Mouse (Mus musculus): ENCODE results near the gene Sult1a1. TPM values are rescaled to one million over a fixed set of nuclear protein-coding genes. Genes with fewer than 3 reads are reported as not detected.

Sult1a1 gene
- 1.2 to 4.9 TPM in 2 of 3 replicates, not detected in the other for total RNA-seq (2017)

DNA sequence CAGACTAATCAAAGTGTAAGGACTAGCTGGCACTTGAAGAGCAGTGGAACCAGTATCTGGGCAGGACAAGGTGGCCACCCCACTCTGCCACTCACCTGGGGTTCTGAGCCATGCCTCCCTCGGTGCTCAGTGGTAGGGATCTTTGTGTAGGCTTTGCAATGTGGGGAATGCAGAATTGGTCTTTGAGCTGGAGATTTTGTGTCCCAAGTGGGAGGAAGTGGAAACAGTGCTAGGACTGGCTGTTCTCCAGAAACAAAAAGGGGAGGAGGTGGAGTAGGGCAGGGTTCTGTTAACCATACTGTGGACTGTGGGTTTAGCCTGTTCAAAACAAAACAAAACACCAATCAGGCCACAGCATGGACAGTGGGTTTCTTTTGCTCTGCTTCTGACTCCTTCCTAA is at the start of gene Sult1a1:
TSS of gene Sult1a1 (minus strand) at position 226 of the 400 bp plus-strand sequence.
- ATAC-seq (replicated peaks; ENCODE audit: insufficient number of reproducible peaks, low FRiP score, low TSS enrichment, poor library complexity, severe bottlenecking), result no peak

DNA sequence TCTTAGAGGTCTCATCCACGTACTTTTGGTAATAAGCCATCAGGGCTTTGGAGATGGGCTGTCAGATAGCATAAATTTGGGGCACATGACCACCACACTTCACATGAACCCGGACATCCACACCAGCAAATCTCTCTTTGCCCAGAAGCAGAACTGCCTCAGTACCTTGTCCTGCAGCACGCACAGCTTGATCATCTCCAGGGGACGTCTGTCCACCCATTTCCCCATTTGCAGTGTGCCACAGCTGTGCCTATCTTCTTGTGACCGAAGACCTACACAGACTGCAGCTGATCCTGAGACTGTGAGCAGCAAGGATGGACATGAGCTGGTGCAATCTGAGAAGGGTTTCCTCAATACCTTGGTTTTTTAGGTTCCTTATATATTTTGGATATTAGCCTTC is 49.4 kb upstream of the Sult1a1 start:
- ATAC-seq (replicated peaks; ENCODE audit: insufficient number of reproducible peaks, low FRiP score, low TSS enrichment, poor library complexity, severe bottlenecking), result peak; percentile 89

DNA sequence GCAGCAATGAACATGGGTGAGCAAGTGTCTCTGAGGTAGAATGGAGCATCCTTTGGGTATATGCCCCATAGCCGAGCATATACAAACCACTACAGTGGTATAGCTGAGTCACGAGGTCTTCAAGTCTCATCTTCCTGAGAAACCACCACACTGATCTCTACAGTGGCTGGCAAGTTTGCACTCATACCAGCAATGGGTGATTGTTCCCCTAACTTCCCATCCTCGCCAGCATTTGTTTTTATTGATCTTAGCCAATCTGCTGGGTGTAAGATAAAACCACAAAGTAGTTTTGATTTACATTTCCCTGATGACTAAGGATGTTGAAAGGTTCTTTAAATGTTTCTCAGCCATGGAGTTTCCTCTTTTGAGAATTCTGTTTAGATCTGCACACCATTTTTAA is 48.8 kb upstream of the Sult1a1 start:
- peak; percentile 81 for ATAC-seq (replicated peaks; ENCODE audit: insufficient number of reproducible peaks, low FRiP score, low TSS enrichment, poor library complexity, severe bottlenecking)

DNA sequence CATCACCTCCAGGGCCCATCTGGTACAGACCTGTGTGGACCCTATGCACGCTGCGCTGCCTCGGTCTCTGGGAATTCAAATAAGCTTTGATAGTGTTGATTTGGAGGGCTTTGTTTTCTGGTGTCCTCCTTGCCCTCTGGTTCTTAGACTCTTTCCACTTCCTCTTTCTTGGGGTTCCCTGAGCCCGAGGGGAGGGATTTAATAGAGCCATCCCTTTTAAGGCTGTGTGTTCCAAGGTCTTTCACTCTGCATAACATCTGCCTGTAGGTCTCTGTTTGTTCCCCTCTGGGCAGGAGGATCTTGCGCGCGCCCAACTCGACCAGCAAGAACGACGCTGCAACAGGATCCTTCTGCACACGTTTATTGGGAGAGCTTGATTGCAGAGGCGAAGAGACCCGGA is 45.4 kb upstream of the Sult1a1 start:
- ATAC-seq (replicated peaks; ENCODE audit: insufficient number of reproducible peaks, low FRiP score, low TSS enrichment, poor library complexity, severe bottlenecking), result peak; percentile 73

DNA sequence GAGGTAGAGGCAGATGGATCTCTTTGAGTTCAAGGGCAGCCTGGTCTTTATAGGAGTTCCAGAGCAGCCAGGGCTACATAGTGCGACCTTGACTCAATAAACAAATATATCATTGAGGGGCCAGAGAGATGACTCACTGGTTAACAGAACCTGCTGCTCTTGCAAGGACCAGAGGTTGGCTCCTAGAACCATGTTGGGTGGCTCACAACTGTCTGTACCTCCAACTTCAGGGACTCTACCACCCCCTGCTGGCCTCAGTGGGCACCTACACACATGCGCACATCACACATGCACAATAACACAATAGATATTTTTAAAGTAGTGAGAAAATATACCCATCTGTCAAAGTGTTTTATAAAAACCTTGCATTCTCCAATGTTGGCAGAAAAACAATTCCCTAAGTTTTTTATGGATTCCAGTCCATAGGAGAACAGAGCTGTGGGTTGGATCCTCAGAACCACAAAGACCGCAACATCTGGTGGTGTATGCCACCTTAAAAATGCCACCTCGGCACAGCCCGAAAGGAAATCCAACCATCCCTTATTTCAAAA is 42.6 kb upstream of the Sult1a1 start:
- ATAC-seq (replicated peaks; ENCODE audit: insufficient number of reproducible peaks, low FRiP score, low TSS enrichment, poor library complexity, severe bottlenecking), result no peak

DNA sequence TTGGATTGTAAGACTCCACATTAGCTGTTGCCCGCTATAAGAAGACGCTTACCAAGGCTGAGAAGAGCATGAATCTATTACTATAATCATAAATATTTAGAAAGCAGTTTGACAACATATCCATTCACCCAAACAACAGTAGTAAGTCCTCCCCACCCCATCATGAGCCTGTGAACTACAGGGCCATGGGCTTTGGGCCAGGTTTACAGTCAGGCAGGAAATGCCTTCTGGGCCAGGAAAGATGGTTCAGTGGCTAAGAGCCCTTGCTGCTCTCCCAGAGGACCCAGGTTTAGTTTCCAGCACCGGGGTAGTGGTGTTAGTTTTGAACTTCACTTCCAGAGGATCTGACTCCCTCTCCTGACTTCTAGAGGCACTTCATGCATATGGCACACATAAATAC is 41.3 kb upstream of the Sult1a1 start:
- ATAC-seq (replicated peaks; ENCODE audit: insufficient number of reproducible peaks, low FRiP score, low TSS enrichment, poor library complexity, severe bottlenecking), result no peak

DNA sequence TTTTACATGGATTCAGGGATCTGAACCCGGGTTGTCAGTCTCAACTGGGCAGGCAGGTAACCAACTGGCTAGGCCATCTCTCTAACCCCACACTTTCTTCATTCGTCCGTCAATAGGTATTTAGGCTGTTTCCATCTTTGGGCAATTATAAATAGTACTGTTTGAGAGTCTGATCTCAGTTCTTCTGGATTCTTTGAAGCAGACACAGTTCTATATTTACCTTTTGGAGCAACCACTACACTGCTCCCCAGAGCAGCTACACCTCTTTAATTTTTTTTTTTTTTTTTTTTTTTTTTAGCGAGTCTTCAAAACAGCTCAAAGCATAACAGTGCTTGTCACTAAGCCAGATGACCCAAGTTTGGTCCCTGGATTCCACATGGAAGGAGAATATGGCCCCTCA is 39.4 kb upstream of the Sult1a1 start:
- ATAC-seq (replicated peaks; ENCODE audit: insufficient number of reproducible peaks, low FRiP score, low TSS enrichment, poor library complexity, severe bottlenecking), result no peak

DNA sequence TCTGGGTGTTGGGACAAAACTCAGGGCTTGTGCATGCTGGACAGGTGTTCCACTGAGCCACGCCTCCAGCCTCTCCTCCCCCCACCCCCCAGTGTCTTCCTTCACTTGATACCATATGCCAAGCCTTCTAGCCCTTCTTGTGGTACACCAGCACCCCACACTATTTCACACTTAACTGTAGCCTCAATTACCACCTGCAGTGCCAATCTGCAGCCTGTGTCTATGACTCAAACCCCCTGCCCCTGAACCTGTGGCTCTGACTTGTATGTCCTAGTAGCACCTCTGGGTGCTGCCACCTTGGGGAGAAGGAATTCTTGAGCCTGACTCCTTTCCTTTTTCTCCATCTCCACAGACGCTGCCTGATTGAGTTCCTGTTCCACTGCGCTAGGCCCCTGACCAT is 35.7 kb upstream of the Sult1a1 start:
- no peak for ATAC-seq (replicated peaks; ENCODE audit: insufficient number of reproducible peaks, low FRiP score, low TSS enrichment, poor library complexity, severe bottlenecking)

DNA sequence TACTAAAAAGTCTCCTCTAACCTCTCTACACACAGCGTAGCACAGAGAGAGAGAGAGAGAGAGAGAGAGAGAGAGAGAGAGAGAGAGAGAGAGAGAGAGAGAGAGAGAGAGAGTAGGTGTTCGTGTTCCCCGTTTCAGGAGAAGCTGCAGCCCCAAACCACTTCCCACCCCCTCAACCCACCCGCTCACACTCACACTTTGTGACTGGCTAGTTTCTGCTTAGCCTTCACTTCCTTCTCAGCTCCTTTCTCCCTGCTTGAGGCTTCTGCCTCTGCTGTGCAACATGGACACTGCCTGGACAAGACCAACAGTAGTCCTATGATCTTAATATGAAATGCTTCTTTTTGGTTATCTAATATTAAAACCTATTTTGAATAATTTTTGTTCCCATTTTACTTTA is 34.0 kb upstream of the Sult1a1 start:
- no peak for ATAC-seq (replicated peaks; ENCODE audit: insufficient number of reproducible peaks, low FRiP score, low TSS enrichment, poor library complexity, severe bottlenecking)

DNA sequence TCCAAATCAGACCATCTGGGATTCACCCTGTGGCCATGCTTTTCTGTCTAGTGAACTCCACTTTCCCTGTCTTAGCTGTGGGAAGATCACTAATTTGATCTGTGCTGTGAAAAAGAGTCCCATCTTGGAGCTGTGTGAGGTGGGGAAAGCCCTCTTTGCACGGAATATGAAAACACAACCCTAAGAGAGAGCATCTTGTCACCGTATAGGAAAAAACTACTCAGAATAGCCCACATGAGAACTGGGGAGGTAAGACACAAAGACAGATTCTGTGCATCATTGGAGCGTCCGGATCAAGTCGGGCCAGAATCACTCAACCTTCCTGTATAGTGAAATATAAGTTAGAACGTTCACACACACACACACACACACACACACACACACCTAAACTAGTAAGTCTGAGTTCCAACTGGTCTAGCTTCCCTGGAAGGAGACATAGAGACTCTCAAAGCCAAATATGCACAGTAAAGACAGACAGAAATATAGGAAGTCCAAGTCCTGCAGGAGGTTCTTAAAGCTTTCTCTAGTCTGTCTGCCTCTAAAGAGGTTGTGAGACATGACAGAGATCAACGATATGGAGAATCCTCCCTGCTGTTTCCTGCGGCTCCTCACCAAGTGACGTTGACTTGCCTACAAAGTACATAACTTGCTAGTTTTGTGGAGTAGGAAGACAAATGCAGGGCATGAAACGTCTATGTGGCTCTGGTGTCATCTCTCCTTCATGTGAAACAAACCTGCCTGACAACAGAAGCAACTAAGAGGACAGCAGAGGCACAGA is 32.1 kb upstream of the Sult1a1 start:
- ATAC-seq (replicated peaks; ENCODE audit: insufficient number of reproducible peaks, low FRiP score, low TSS enrichment, poor library complexity, severe bottlenecking), result no peak

DNA sequence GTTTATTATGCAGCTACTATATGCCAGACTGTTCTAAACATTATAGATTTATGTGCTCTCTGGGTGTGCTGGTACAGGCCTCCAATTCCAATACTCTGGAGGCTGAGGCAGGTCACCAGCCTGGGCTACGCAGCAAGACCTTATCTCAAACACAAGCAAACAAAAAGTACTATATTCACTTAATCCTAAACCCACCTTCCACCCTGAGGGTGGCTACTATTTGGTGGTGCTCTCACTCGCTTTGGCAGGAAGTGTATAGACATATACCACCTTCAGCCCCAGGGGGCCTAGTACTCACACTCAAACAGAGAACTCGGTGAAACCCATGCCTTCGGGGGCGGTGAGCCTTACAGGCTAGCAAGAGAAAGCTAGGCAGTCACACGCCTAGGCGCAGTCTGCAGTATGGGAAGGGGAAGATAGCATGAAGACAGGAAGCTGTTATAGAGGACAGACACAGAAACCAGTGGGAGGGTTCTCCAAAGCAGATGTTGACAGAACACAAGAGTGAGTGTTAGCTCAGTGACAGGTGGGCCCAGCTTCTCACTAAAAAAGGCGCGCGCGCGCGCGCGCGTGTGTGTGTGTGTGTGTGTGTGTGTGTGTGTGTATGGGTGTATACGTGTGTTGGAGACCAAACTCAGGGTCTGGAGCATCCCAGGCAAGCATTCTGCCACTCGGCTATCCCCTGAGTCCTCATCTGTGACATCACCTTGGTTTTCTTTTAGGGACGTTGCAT is 31.4 kb upstream of the Sult1a1 start, which contains the start of gene Coro1a:
TSS of gene Coro1a (minus strand) at position 346 of the 733 bp plus-strand sequence.
- ATAC-seq (replicated peaks; ENCODE audit: insufficient number of reproducible peaks, low FRiP score, low TSS enrichment, poor library complexity, severe bottlenecking), result no peak

DNA sequence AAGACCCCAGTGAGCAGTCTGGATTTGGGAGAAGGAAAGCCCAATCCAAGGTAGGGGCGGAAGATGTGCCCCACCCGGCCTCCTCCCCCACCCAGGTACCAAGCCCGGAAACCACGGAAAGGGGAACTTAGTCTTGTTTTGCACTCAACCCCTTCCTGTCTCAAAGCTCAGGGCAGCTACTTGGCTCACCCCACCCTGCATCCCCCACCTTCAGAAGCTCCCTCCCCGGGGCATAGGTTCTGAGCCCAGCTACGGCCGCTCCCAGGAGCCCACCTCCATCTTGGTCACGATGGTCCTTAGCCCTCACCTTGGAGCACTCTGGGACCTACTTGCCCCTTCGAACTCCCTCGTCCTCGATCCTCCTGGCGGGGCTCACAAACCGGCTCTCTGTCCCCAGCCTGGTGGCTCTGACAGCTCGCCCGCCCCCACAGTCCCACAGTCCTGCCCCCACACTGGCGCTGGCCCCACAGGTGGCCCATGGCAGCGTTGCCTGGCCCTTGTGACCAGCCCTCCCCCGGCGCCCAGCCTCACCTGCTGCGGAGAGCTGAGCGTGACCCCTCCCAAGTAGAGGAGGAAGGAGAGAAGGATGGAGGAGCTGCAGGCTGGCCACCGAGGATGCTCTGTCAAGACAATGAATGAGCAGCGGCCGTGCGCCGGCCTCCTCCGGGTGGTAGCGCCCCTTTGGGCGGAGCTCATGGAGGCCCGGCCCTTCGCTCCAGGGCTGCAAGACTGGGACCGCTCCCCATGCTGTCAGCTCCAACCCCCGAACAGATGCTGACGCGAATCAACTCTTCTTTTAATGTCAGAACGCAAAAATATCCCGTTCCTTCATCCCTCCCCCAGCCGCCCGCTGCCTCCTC is 28.1 kb upstream of the Sult1a1 start:
- peak; percentile 52 for ATAC-seq (replicated peaks; ENCODE audit: insufficient number of reproducible peaks, low FRiP score, low TSS enrichment, poor library complexity, severe bottlenecking)

DNA sequence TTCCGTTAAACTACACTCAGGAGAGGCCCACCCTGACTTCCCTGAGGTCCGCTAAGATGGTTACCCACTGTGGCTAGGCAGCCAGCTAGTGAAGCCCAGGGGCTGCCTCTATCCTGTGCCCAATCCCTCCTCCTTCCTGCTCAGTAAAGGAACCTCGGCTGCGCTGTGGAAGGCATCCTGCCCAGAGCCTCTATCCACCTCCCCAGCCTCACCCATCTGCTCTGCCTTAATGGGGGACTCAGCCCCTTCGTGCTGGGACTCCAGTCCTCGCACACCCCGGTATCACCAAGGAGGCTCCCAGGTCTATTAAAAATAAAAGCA is 27.5 kb upstream of the Sult1a1 start:
- peak; percentile 9 for ATAC-seq (replicated peaks; ENCODE audit: insufficient number of reproducible peaks, low FRiP score, low TSS enrichment, poor library complexity, severe bottlenecking)

DNA sequence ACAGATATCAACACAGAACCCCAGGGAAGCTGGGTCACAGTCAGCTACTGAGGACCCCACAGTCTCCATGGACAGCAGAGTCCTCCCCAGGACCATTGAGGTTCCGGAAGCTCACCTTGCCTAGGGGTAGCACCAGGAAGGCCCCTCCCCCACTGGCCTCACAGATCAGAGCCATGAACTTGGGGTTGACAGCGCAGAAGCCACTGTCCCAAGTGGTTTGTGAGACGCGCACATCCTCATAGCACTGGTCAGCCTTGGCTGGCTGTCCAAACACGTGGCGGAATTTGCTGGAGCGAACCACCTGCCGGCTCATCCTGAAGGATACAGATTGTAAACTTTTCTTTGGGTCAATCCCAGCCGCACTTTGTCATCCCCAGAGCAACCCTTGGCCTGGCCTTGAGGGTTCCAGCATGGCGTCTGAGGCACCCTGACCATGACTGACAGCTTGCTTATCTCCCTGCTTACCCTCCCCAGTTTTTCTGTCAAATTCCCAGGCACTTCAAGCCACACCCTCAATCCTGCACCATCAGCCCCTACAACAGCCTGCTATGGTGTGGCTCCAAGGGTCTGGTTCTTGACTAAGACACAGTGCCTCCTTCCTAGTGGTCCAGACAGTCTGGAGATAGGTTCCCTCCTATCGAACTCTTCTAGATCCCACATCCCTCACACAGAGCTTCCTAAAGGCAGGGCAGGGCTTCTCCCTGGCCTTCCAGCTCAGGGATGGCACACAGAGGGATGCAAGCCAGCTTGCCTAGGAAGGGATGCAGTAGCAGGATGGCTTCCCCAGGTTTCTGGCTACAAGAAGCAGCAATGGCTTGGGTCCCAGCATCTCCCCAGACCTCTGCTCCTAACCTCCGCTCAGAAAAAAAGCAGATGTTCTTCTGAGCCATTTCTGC is 26.9 kb upstream of the Sult1a1 start:
- no peak for ATAC-seq (replicated peaks; ENCODE audit: insufficient number of reproducible peaks, low FRiP score, low TSS enrichment, poor library complexity, severe bottlenecking)

DNA sequence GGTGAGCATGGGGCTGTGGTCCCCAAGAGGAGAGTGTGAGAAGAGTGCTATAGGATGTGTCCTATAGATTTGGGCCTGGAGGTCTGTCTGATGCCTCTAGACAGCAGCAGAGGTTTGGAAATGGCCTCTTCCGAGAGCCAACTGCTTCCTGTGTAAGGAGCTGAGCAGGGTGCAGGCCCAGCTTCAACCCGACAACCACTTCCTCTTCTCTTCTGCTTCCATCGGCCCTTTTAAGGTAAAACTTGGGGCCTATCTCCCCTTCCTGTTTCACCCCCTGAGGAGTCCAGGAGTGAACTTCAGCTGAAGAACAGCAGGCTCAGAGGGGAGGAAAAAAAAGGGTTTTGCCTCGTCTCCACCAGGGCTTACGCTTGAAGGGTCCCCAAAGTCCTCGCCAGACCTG is 26.1 kb upstream of the Sult1a1 start:
- peak; percentile 34 for ATAC-seq (replicated peaks; ENCODE audit: insufficient number of reproducible peaks, low FRiP score, low TSS enrichment, poor library complexity, severe bottlenecking)

DNA sequence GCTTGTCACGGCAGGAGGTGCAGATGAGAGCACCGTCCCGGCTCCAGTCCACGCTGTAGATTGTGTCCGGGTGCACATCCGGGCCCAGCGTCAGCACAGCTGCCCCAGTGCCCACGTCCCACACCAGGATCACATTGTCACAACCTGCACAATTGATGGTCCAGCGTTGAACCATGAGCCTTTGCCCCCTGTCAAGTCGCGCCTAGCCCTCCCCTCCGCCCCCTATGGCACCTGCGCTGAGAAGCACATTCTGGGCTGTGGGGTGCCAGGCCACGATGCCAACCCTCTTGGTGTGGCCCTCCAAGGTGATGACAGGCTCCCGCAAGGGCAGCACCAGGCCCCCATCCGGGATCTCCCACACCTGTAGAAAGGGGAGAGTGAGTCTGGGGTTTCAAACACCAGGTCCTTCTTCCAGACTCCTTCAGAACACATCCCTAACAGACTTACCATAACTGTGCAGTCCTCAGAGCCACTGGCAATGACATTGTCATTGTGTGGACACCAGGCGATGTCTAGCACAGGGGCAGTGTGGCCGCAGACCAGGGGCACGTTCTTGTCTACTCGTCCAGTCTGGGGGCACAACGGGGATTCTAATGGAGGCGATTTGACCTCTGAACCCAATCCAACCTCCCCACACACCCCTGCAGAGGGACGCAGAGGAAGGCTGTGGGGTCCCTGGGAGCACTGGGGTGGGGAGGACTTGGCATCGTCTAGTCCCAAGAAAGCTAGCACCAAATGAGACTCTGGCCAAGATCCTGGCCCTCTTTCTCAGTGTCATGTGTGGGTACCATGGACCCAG is 25.5 kb upstream of the Sult1a1 start:
- ATAC-seq (replicated peaks; ENCODE audit: insufficient number of reproducible peaks, low FRiP score, low TSS enrichment, poor library complexity, severe bottlenecking), result no peak

DNA sequence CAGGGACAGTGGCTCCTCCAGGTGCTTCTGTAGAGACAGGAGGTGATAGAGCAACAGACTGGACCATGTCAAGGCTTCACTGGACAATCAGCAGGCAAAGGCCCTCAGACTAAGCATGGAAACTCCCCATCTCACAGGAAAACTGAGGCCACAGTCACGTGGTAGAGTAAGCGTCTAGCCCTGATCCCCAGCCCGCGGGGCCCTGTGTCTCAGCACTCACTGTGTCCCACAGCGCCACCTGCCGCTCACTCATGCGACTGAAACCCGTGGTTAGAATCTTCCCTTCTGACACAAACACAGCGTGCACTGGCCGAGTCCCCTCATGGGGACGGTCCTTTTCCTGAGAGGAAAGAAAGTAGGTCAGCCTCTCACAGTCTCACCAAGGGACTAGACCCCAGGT is 24.8 kb upstream of the Sult1a1 start:
- peak; percentile 28; the same call in 1 of the 2 replicates for ATAC-seq (replicated peaks; ENCODE audit: insufficient number of reproducible peaks, low FRiP score, low TSS enrichment, poor library complexity, severe bottlenecking)
